Mouse (Mus musculus): ENCODE measurements around the gene Arid5b. TPM values are rescaled to one million over a fixed set of nuclear protein-coding genes. Genes with fewer than 3 reads are reported as not detected.
A peak's percentile ranks its signal among the peaks of the same experiment; 100 is the strongest.

Gene Arid5b
- total and polyA plus RNA-seq, 2 experiments from 2014 or later: 11.4 to 14.5 TPM

GRCm38 (mm10) chr10:68090197-68090535 is 188.4 kb downstream of the Arid5b start:
- Histone ChIP-seq H3K4me2 (ENCODE audit: low read depth, low read length) (peak overlapping the region; percentile 35), H3K9ac (replicated peaks; ENCODE audit: low read depth, low read length) (no peak overlapping the region), H3K36me3 (replicated peaks; ENCODE audit: control insufficient read depth, insufficient read depth, low read length) (peaks cover 14% of the 10 kb centered on the region; the same call in 1 of the 2 replicates), H3K9me3 (replicated peaks; ENCODE audit: control insufficient read depth, low read length) (no peaks in the 10 kb centered on the region), H3K4me1 (ENCODE audit: control insufficient read depth, insufficient read depth) (peaks cover 25% of the 10 kb centered on the region), H3K4me3 (ENCODE audit: low read depth, low read length) (no peak overlapping the region), H3K27ac (ENCODE audit: low read depth) (peak overlapping the region; percentile 90), H3K27me3 (ENCODE audit: control insufficient read depth, insufficient read depth, low read length) (no peaks in the 10 kb centered on the region)
- peak; percentile 84 for TF ChIP-seq EP300 (IDR thresholded peaks at IDR 0.05; ENCODE audit: low read depth)
- peak; percentile 38; the same call in 1 of the 2 replicates for TF ChIP-seq CTCF (IDR thresholded peaks at IDR 0.05; ENCODE audit: low read depth)
- 5% methylated on average over 4 of the region's 4 CpGs for WGBS
- DNase-seq (ENCODE audit: low spot score) (peak; percentile 95), ATAC-seq (ENCODE audit: insufficient read depth, low read depth) (peak; percentile 91)

- H3K4me2 ChIP-seq (ENCODE audit: low read depth, low read length): peak overlapping the region; percentile 35
- no peak overlapping the region for H3K9ac ChIP-seq (replicated peaks; ENCODE audit: low read depth, low read length)
- H3K27ac ChIP-seq (ENCODE audit: low read depth): peak overlapping the region; percentile 90
- peaks cover 8% of the 10 kb centered on the region; the same call in 1 of the 2 replicates for H3K36me3 ChIP-seq (replicated peaks; ENCODE audit: control insufficient read depth, insufficient read depth, low read length)
- no peaks in the 10 kb centered on the region for H3K27me3 ChIP-seq (ENCODE audit: control insufficient read depth, insufficient read depth, low read length)
- peaks cover 21% of the 10 kb centered on the region for H3K4me1 ChIP-seq (ENCODE audit: control insufficient read depth, insufficient read depth)
- no peak for TF ChIP-seq EP300 (IDR thresholded peaks at IDR 0.05; ENCODE audit: low read depth)
- peak; percentile 66 for TF ChIP-seq CTCF (IDR thresholded peaks at IDR 0.05; ENCODE audit: low read depth)
- WGBS: 38% methylated on average over 15 of the region's 15 CpGs
- H3K4me3 ChIP-seq (ENCODE audit: low read depth, low read length): no peak overlapping the region
- peak; percentile 54 for DNase-seq (ENCODE audit: low spot score)
- H3K9me3 ChIP-seq (replicated peaks; ENCODE audit: control insufficient read depth, low read length): no peaks in the 10 kb centered on the region
- peak; percentile 59 for ATAC-seq (ENCODE audit: insufficient read depth, low read depth)
Observed at GRCm38 (mm10) chr10:68089435-68090196, 188.9 kb downstream of the Arid5b start.

- no peak for TF ChIP-seq EP300 (IDR thresholded peaks at IDR 0.05; ENCODE audit: low read depth)
- TF ChIP-seq CTCF (IDR thresholded peaks at IDR 0.05; ENCODE audit: low read depth): no peak
- Histone ChIP-seq H3K9ac (replicated peaks; ENCODE audit: low read depth, low read length) (no peak overlapping the region), H3K27me3 (ENCODE audit: control insufficient read depth, insufficient read depth, low read length) (no peaks in the 10 kb centered on the region), H3K4me3 (ENCODE audit: low read depth, low read length) (no peak overlapping the region), H3K27ac (ENCODE audit: low read depth) (no peak overlapping the region), H3K9me3 (replicated peaks; ENCODE audit: control insufficient read depth, low read length) (no peaks in the 10 kb centered on the region), H3K4me1 (ENCODE audit: control insufficient read depth, insufficient read depth) (peaks cover 21% of the 10 kb centered on the region), H3K36me3 (replicated peaks; ENCODE audit: control insufficient read depth, insufficient read depth, low read length) (no peaks in the 10 kb centered on the region), H3K4me2 (ENCODE audit: low read depth, low read length) (no peak overlapping the region)
- WGBS: 77% methylated on average over 3 of the region's 3 CpGs
- DNase-seq (ENCODE audit: low spot score) (no peak), ATAC-seq (ENCODE audit: insufficient read depth, low read depth) (no peak)
Observed at GRCm38 (mm10) chr10:68087722-68088121, 190.8 kb downstream of the Arid5b start.

- Histone ChIP-seq H3K9me3 (replicated peaks; ENCODE audit: control insufficient read depth, low read length) (no peaks in the 10 kb centered on the region), H3K4me3 (ENCODE audit: low read depth, low read length) (no peak overlapping the region), H3K4me1 (ENCODE audit: control insufficient read depth, insufficient read depth) (peaks cover 21% of the 10 kb centered on the region), H3K4me2 (ENCODE audit: low read depth, low read length) (no peak overlapping the region), H3K36me3 (replicated peaks; ENCODE audit: control insufficient read depth, insufficient read depth, low read length) (no peaks in the 10 kb centered on the region), H3K27me3 (ENCODE audit: control insufficient read depth, insufficient read depth, low read length) (no peaks in the 10 kb centered on the region), H3K27ac (ENCODE audit: low read depth) (no peak overlapping the region), H3K9ac (replicated peaks; ENCODE audit: low read depth, low read length) (no peak overlapping the region)
- no peak for TF ChIP-seq EP300 (IDR thresholded peaks at IDR 0.05; ENCODE audit: low read depth)
- no peak for TF ChIP-seq CTCF (IDR thresholded peaks at IDR 0.05; ENCODE audit: low read depth)
- WGBS: 77% methylated on average over 4 of the region's 4 CpGs
- DNase-seq (ENCODE audit: low spot score): no peak
- no peak for ATAC-seq (ENCODE audit: insufficient read depth, low read depth)
Observed at GRCm38 (mm10) chr10:68086973-68087372, 191.6 kb downstream of the Arid5b start.

- 71% methylated on average over 4 of the region's 4 CpGs for WGBS
- H3K27me3 ChIP-seq (ENCODE audit: control insufficient read depth, insufficient read depth, low read length): no peaks in the 10 kb centered on the region
- peaks cover 16% of the 10 kb centered on the region for H3K4me1 ChIP-seq (ENCODE audit: control insufficient read depth, insufficient read depth)
- H3K4me2 ChIP-seq (ENCODE audit: low read depth, low read length): no peak overlapping the region
- no peak overlapping the region for H3K27ac ChIP-seq (ENCODE audit: low read depth)
- no peak for DNase-seq (ENCODE audit: low spot score)
- no peak overlapping the region for H3K4me3 ChIP-seq (ENCODE audit: low read depth, low read length)
- H3K36me3 ChIP-seq (replicated peaks; ENCODE audit: control insufficient read depth, insufficient read depth, low read length): no peaks in the 10 kb centered on the region
- ATAC-seq (ENCODE audit: insufficient read depth, low read depth): no peak
- H3K9me3 ChIP-seq (replicated peaks; ENCODE audit: control insufficient read depth, low read length): no peaks in the 10 kb centered on the region
- TF ChIP-seq EP300 (IDR thresholded peaks at IDR 0.05; ENCODE audit: low read depth): no peak
- no peak for TF ChIP-seq CTCF (IDR thresholded peaks at IDR 0.05; ENCODE audit: low read depth)
- no peak overlapping the region for H3K9ac ChIP-seq (replicated peaks; ENCODE audit: low read depth, low read length)
Observed at GRCm38 (mm10) chr10:68085574-68085973, 193.0 kb downstream of the Arid5b start.

Data from heart, postnatal 0 days (tissue).